Mouse (Mus musculus) CH12.LX (cell line): ENCODE measurements around the gene Specc1l. TPM values are rescaled to one million over a fixed set of nuclear protein-coding genes. Genes with fewer than 3 reads are reported as not detected.

ENCODE experiments used
- DNase-seq: peaks from one replicate; pipeline ENCODE4 v3.0.0-alpha.2; 2013; ENCODE audit errors: extremely low read depth
- H3K27ac ChIP-seq: 2 replicates; pipeline ENCODE4 v1.5.1; 2012; ENCODE audit warnings: low read depth, mild to moderate bottlenecking, control low read depth, moderate library complexity; ENCODE audit not compliant: insufficient read depth
- H3K27me3 ChIP-seq: replicated peaks from 2 replicates; pipeline ENCODE3; 2012; ENCODE audit warnings: inconsistent platforms
- H3K36me3 ChIP-seq, 2 experiments: replicated peaks in 1 of 2; 2 replicates each; pipeline versions ENCODE3 to v1.6.1; 2012; ENCODE audit warnings: inconsistent platforms in 1 of 2, low read length in 1 of 2, mild to moderate bottlenecking in 1 of 2, mixed read lengths in 1 of 2, moderate library complexity in 1 of 2; ENCODE audit not compliant: control insufficient read depth in 1 of 2, insufficient read depth in 1 of 2
- H3K4me1 ChIP-seq, 2 experiments: 2 replicates each; pipeline ENCODE4 v1.6.1; 2012; ENCODE audit warnings: inconsistent platforms in 1 of 2, moderate library complexity in 1 of 2; ENCODE audit not compliant: insufficient read depth in 2 of 2, control insufficient read depth in 1 of 2
- H3K4me2 ChIP-seq: 2 replicates; pipeline ENCODE4 v1.6.1; 2012; ENCODE audit warnings: low read depth, mild to moderate bottlenecking, control low read depth; ENCODE audit not compliant: poor library complexity, insufficient read depth, severe bottlenecking
- H3K4me3 ChIP-seq, 3 experiments: fragments of 150-350 bp in 1 of 3; sonication (generic) in 1 of 3; replicated peaks in 1 of 3; 2 replicates each; pipeline versions ENCODE3 to v1.5.1; 2011 to 2012; ENCODE audit warnings: low read depth in 2 of 3, low read length in 2 of 3, mild to moderate bottlenecking in 2 of 3, moderate library complexity in 2 of 3, control low read depth in 1 of 3, improper control_type of control experiment in 1 of 3, inconsistent platforms in 1 of 3, mixed read lengths in 1 of 3; ENCODE audit not compliant: poor library complexity in 1 of 3
- H3K79me2 ChIP-seq: replicated peaks from 2 replicates; pipeline ENCODE4 v1.6.1; 2012; ENCODE audit warnings: mild to moderate bottlenecking, moderate library complexity; ENCODE audit not compliant: control insufficient read depth, poor library complexity, insufficient read depth, severe bottlenecking; ENCODE audit errors: extremely low read depth
- H3K9ac ChIP-seq: 2 replicates; pipeline ENCODE4 v1.6.1; 2012; ENCODE audit warnings: low read depth, mild to moderate bottlenecking, control low read depth, moderate library complexity; ENCODE audit not compliant: insufficient read depth
- H3K9me3 ChIP-seq: replicated peaks from 2 replicates; pipeline ENCODE3; 2012; ENCODE audit warnings: low read length, inconsistent platforms, mixed read lengths
- BHLHE40 ChIP-seq: IDR thresholded peaks from 2 replicates; pipeline ENCODE4 v1.6.1; 2011; ENCODE audit warnings: mild to moderate bottlenecking, low read depth, low read length, improper control_type of control experiment
- CHD2 ChIP-seq: IDR thresholded peaks from 2 replicates; pipeline ENCODE4 v1.6.1; 2011; ENCODE audit warnings: low read length, improper control_type of control experiment
- CTCF ChIP-seq, 2 experiments: IDR thresholded peaks in 1 of 2; conservative IDR thresholded peaks in 1 of 2; 2 replicates each; pipeline ENCODE4 v1.5.1; 2011 to 2012; ENCODE audit warnings: low read depth in 2 of 2, low read length in 2 of 2, improper control_type of control experiment in 1 of 2, inconsistent platforms in 1 of 2, mild to moderate bottlenecking in 1 of 2, moderate library complexity in 1 of 2
- E2F4 ChIP-seq: IDR thresholded peaks from 2 replicates; pipeline ENCODE4 v1.6.1; 2011; ENCODE audit warnings: low read depth, low read length, improper control_type of control experiment; ENCODE audit not compliant: insufficient replicate concordance
- EP300 ChIP-seq: IDR thresholded peaks from 2 replicates; pipeline ENCODE4 v1.6.1; 2011; ENCODE audit warnings: low read length, improper control_type of control experiment
- ETS1 ChIP-seq: conservative IDR thresholded peaks from 2 replicates; pipeline ENCODE4 v1.6.1; 2012; ENCODE audit warnings: low read depth, mild to moderate bottlenecking, inconsistent platforms, low read length, improper control_type of control experiment, moderate library complexity
- GABPA ChIP-seq: IDR thresholded peaks from 2 replicates; pipeline ENCODE4 v1.6.1; 2012; ENCODE audit warnings: low read depth, low read length, improper control_type of control experiment, inconsistent platforms; ENCODE audit not compliant: insufficient replicate concordance
- IRF4 ChIP-seq: IDR thresholded peaks from 2 replicates; pipeline ENCODE4 v1.6.1; 2014; ENCODE audit warnings: low read depth, mild to moderate bottlenecking, inconsistent platforms, low read length, improper control_type of control experiment
- JUN ChIP-seq: IDR thresholded peaks from 2 replicates; pipeline ENCODE4 v1.6.1; 2011; ENCODE audit warnings: low read depth, mild to moderate bottlenecking, low read length, improper control_type of control experiment, moderate library complexity; ENCODE audit not compliant: insufficient read depth
- KAT2A ChIP-seq: IDR thresholded peaks from 2 replicates; pipeline ENCODE4 v1.6.1; 2012; ENCODE audit warnings: low read length, improper control_type of control experiment, inconsistent platforms; ENCODE audit not compliant: insufficient replicate concordance
- MAX ChIP-seq: IDR thresholded peaks from 2 replicates; pipeline ENCODE4 v1.6.1; 2011; ENCODE audit warnings: low read length, improper control_type of control experiment
- NELFE ChIP-seq: IDR thresholded peaks from 2 replicates; pipeline ENCODE4 v1.6.1; 2011; ENCODE audit warnings: low read depth, low read length, improper control_type of control experiment
- PAX5 ChIP-seq: IDR thresholded peaks from 2 replicates; pipeline ENCODE4 v1.6.1; 2012; ENCODE audit warnings: low read length, inconsistent platforms, mixed read lengths
- USF1 ChIP-seq: IDR thresholded peaks from 2 replicates; pipeline ENCODE4 v1.6.1; 2014; ENCODE audit warnings: low read depth, mild to moderate bottlenecking, inconsistent platforms, low read length, improper control_type of control experiment
- ZKSCAN1 ChIP-seq: IDR thresholded peaks from 2 replicates; pipeline ENCODE4 v1.6.1; 2012; ENCODE audit warnings: low read depth, inconsistent platforms, low read length, improper control_type of control experiment, borderline replicate concordance
- ZNF384 ChIP-seq: IDR thresholded peaks from 2 replicates; pipeline ENCODE4 v1.6.1; 2012; ENCODE audit warnings: low read depth, low read length, improper control_type of control experiment, inconsistent platforms
- dilution Hi-C: fragments of 300-500 bp; cut with MboI; formaldehyde crosslinking; loops from 2 replicates; pipeline ENCODE4 v1.14.3; 2020; ENCODE audit warnings: low sequenced_read_pairs; ENCODE audit not compliant: extremely low pct_unique_long_range_greater_than_20kb, extremely low pct_ligation_motif_present
- in situ Hi-C: fragments of 300-500 bp; cut with MboI; formaldehyde crosslinking; loops from 3 replicates; pipeline ENCODE4 v1.14.3; 2019; ENCODE audit warnings: low sequenced_read_pairs, low pct_ligation_motif_present, low pct_unique_long_range_greater_than_20kb, mixed read lengths
- polyA plus RNA-seq: library from polyadenylated mRNA; unstranded; fragments of >175 nt; gene quantifications from 2 replicates; pipeline ENCODE4 v1.2.1, GENCODE M21; 2012; ENCODE audit warnings: low read depth; ENCODE audit not compliant: insufficient read length
- total RNA-seq, 2 experiments: library from RNA; depleted of rRNA; stranded (reverse); fragments of 300-350 nt in 1 of 2; fragments of >200 nt in 1 of 2; gene quantifications; 2 replicates each; pipeline ENCODE4 v1.2.3; 2012 to 2014

Specc1l gene
- total and polyA plus RNA-seq, 3 experiments, result 18.6 to 25.1 (median 21.1) TPM

- Histone ChIP-seq H3K27ac (no peak overlapping the region), H3K79me2 (no peaks in the 10 kb centered on the region), H3K9me3 (no peaks in the 10 kb centered on the region), H3K36me3 (peaks cover 36 to 58% of the 10 kb centered on the region in 2 experiments), H3K4me1 (peaks cover 19 to 46% of the 10 kb centered on the region in 2 experiments), H3K4me3 (no peak overlapping the region), H3K27me3 (no peaks in the 10 kb centered on the region), H3K4me2 (no peak overlapping the region), H3K9ac (no peak overlapping the region)
- dilution Hi-C loops, result no loop called here
- DNase-seq, result no peak
- in situ Hi-C loops, result no loop called here
- no peak for TF ChIP-seq CHD2
- 0 out of 2 replicates have a peak, but pooled peaks have one; percentile 19 for TF ChIP-seq MAX
- no peak for TF ChIP-seq BHLHE40
Measured at GRCm38 (mm10) chr10:75312361-75312760, 100.5 kb downstream of the Specc1l start.

DNA sequence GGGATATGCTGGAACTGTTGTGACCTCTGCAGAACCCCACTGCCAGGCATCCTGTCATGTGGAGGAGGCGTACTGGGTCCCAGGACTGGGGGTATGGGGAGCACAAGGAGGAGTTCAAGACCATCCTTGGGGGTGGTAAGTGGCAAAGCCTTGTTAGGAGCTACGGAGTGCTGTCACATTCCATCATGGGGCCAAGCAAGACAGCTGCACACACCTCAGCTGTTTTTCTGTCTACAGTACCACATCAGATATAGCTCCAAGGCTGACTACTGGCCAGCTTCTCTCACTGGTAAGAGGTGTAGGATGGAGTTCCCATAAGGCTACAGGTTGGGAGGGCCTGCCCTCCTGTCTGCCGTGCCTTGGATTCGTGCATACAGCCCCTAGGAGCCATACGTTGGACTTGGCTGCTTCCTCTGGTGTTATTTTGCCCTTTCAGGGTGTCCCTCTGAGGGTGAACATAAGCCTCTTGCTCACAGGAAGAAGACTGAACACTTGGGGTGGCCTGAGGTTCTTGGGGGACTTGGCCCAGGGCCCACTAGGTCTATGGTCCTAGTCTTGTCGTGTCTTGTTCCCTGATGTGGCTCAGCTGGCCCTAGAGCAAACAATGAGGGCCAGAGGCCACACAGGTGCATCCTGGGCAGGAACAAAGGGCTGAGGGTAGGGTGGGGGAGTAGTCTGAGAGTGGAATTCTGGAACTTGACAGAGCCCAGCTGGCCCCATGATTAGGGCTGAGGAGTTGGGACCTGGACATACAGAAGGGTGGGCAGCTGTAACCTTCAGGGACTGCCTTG is 102.5 kb downstream of the Specc1l start:
- in situ Hi-C loops (no loop called here), dilution Hi-C loops (no loop called here)
- H3K27ac ChIP-seq, result no peak overlapping the region
- DNase-seq, result no peak
- H3K4me3 ChIP-seq, result no peak overlapping the region
- H3K4me1 ChIP-seq, result peaks cover 23 to 65% of the 10 kb centered on the region in 2 experiments
- H3K9ac ChIP-seq, result no peak overlapping the region
- no peaks in the 10 kb centered on the region for H3K27me3 ChIP-seq
- peaks cover 9% of the 10 kb centered on the region for H3K79me2 ChIP-seq
- H3K9me3 ChIP-seq, result no peaks in the 10 kb centered on the region
- no peak for TF ChIP-seq EP300
- no peak for TF ChIP-seq KAT2A
- TF ChIP-seq ZKSCAN1, result no peak
- TF ChIP-seq ZNF384, result no peak
- TF ChIP-seq CTCF (conservative IDR thresholded peaks at IDR 0.05 in 1 of 2, IDR thresholded peaks at IDR 0.05 in 1 of 2; ENCODE audit: low read depth in 2 of 2, low read length in 2 of 2), result no peak
- TF ChIP-seq ETS1, result no peak
- TF ChIP-seq PAX5, result no peak
- TF ChIP-seq GABPA, result no peak
- no peak for TF ChIP-seq E2F4
- H3K4me2 ChIP-seq, result no peak overlapping the region
- peaks cover 23 to 37% of the 10 kb centered on the region in 2 experiments for H3K36me3 ChIP-seq

GRCm38 (mm10) chr10:75315756-75316155 is 103.9 kb downstream of the Specc1l start:
- H3K9ac ChIP-seq, result no peak overlapping the region
- H3K9me3 ChIP-seq, result no peaks in the 10 kb centered on the region
- no peaks in the 10 kb centered on the region for H3K27me3 ChIP-seq
- H3K27ac ChIP-seq, result no peak overlapping the region
- H3K4me3 ChIP-seq, result no peak overlapping the region
- H3K36me3 ChIP-seq, result peaks cover 14 to 25% of the 10 kb centered on the region in 2 experiments
- no peak for TF ChIP-seq IRF4
- no peak for TF ChIP-seq NELFE
- TF ChIP-seq JUN, result no peak
- no peak for TF ChIP-seq ETS1
- TF ChIP-seq USF1, result no peak
- TF ChIP-seq CTCF (conservative IDR thresholded peaks at IDR 0.05 in 1 of 2, IDR thresholded peaks at IDR 0.05 in 1 of 2; ENCODE audit: low read depth in 2 of 2, low read length in 2 of 2), result no peak
- no peak for TF ChIP-seq ZKSCAN1
- H3K4me2 ChIP-seq, result no peak overlapping the region
- dilution Hi-C loops (no loop called here), in situ Hi-C loops (loop anchor here (5.0 kb wide), 1 partner anchor 172 kb away; no protein-coding TSS in a partner anchor)
- peaks cover 32 to 79% of the 10 kb centered on the region in 2 experiments for H3K4me1 ChIP-seq
- no peak for DNase-seq
- peaks cover 9% of the 10 kb centered on the region for H3K79me2 ChIP-seq
